Mouse (Mus musculus): Measurements from ENCODE around the gene Gm49398. TPM values are rescaled to one million over a fixed set of nuclear protein-coding genes. Genes with fewer than 3 reads are reported as not detected.

The Gm49398 gene
- polyA plus RNA-seq (2017; shearing (Covaris generic)) = not detected

GRCm38 (mm10) chr13:61288739-61289138, at the start of gene Gm49398:
Gene Gm49398, minus strand, starts transcription at chr13:61288839.

GRCm38 (mm10) chr13:61255258-61255657, 33.4 kb downstream of the Gm49398 start, which contains the start of gene Cts8:
Gene Cts8, minus strand, starts transcription at chr13:61255358.

GRCm38 (mm10) chr13:61203310-61203709, 85.3 kb downstream of the Gm49398 start, which contains the start of gene Cts6:
Gene Cts6, minus strand, starts transcription at chr13:61203410.

Other genes with a start within 250 kb of the Gm49398 start
- not detected for gene Ctsq, start 248.2 kb downstream of the Gm49398 start, polyA plus RNA-seq (2017; shearing (Covaris generic))
- not detected for gene Ctsr, start 124.6 kb downstream of the Gm49398 start, polyA plus RNA-seq (2017; shearing (Covaris generic))
- gene Cts6, start 85.4 kb downstream of the Gm49398 start, polyA plus RNA-seq (2017; shearing (Covaris generic)) = not detected
- gene Cts8, start 33.5 kb downstream of the Gm49398 start, polyA plus RNA-seq (2017; shearing (Covaris generic)) = not detected
- not detected for gene Cts7, start 69.4 kb upstream of the Gm49398 start, polyA plus RNA-seq (2017; shearing (Covaris generic))

Data from activated CD4-positive, CD25-positive, alpha-beta regulatory T cell, adult 9 weeks (primary cell).